Mouse (Mus musculus) forebrain, embryonic 16.5 days (tissue): ENCODE data around the gene Dusp5. TPM values are rescaled to one million over a fixed set of nuclear protein-coding genes. Genes with fewer than 3 reads are reported as not detected.
"Not testable (repeated sequence)": the region's sequence is repeated elsewhere in the genome, so short reads cannot be mapped to it uniquely, and the experiment has no call there.

Experiments
- ATAC-seq: fragments of 200-750 bp; cut with Nextera tagmentation; 2 replicates; pipeline ENCODE4 v1.8.0; 2017; ENCODE audit warnings: mild to moderate bottlenecking, moderate library complexity
- H3K27ac ChIP-seq: fragments of 300-500 bp; sonication (generic); 2 replicates; pipeline ENCODE4 v1.5.1; 2014; ENCODE audit warnings: low read length, control low read depth
- H3K27me3 ChIP-seq: fragments of 300-500 bp; sonication (generic); replicated peaks from 2 replicates; pipeline ENCODE4 v1.6.1; 2014; ENCODE audit warnings: low read length; ENCODE audit not compliant: control insufficient read depth, insufficient read depth
- H3K36me3 ChIP-seq: fragments of 300-500 bp; sonication (generic); 2 replicates; pipeline ENCODE4 v1.6.1; 2014; ENCODE audit not compliant: control insufficient read depth, insufficient read depth
- H3K4me1 ChIP-seq: fragments of 300-500 bp; sonication (generic); replicated peaks from 2 replicates; pipeline ENCODE4 v1.6.1; 2014; ENCODE audit warnings: low read length; ENCODE audit not compliant: control insufficient read depth, insufficient read depth
- H3K4me2 ChIP-seq: fragments of 300-500 bp; sonication (generic); 2 replicates; pipeline ENCODE4 v1.6.1; 2014; ENCODE audit warnings: mild to moderate bottlenecking, low read length, control low read depth
- H3K4me3 ChIP-seq: fragments of 300-500 bp; sonication (generic); replicated peaks from 2 replicates; pipeline ENCODE4 v1.5.1; 2014; ENCODE audit warnings: mild to moderate bottlenecking, low read length, control low read depth
- H3K9ac ChIP-seq: fragments of 300-500 bp; sonication (generic); replicated peaks from 2 replicates; pipeline ENCODE4 v1.6.1; 2014; ENCODE audit warnings: low read depth, low read length, control low read depth
- H3K9me3 ChIP-seq: fragments of 300-500 bp; sonication (generic); 2 replicates; pipeline ENCODE4 v1.6.1; 2016; ENCODE audit warnings: low read length; ENCODE audit not compliant: control insufficient read depth
- WGBS: fragments of 180-500 bp; shearing (Covaris S2); extraction: QIAGEN DNeasy Blood & Tissue Kit; methylation state at CpG from one replicate; pipeline ENCODE4 v1.1.7; 2014; 5-methylcytosine and 5-hydroxymethylcytosine counted together
- polyA plus RNA-seq: library from polyadenylated mRNA; unstranded; fragments of >200 nt; fragmentation: Nextera tagmentation; extraction: Ambion mirVana; gene quantifications from 2 replicates; pipeline ENCODE4 v1.2.1, GENCODE M21; 2015

The Dusp5 gene
- polyA plus RNA-seq, 1 experiment from 2014 or later = 3.9 TPM

DNA sequence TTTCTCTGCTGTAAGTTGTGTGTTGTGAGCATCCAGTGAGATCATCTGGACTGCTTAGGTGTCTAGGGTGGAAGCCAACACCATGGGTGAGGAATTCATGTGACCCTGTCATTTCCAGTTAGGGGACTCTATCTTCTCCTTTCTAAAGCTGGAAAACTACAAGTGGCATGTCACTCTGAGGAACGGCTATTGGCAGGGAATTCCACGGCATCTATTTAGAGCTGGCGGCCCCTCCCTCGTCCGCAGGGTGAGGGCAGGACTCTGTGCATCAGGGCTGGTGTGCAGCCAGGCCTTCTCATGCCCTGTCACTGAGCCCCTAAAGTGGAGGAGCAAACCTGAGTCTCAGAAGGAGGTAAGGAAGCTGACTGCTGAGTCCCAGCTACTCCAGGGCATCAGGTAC, 35.0 kb upstream of the Dusp5 start:
- H3K4me2 ChIP-seq = no peak overlapping the region
- H3K9me3 ChIP-seq = no peaks in the 10 kb centered on the region
- H3K9ac ChIP-seq = no peak overlapping the region
- WGBS = 67% methylated on average over 5 of the region's 5 CpGs
- ATAC-seq = no peak
- H3K27me3 ChIP-seq = no peaks in the 10 kb centered on the region
- H3K4me3 ChIP-seq = no peak overlapping the region
- no peaks in the 10 kb centered on the region for H3K4me1 ChIP-seq
- no peak overlapping the region for H3K27ac ChIP-seq
- no peaks in the 10 kb centered on the region for H3K36me3 ChIP-seq

DNA sequence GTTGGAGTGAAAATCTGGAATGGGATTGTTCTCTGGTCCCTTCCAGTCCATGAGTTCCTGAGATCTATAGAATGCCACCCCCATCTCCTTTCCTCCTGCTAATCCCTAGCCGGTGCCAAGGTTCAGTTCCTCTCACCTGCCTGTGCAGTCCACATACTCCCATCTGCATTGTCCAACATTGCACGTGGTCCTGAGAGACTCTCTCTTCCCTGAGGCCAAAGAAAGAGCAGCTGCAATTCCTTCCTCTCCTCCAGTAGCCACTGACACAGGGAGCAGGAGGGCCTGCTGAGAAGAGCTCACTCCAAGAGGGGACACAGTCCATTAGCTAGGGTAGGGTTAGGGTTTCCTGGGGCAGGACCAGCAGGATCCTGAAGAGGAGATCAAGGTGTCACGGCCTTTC, 31.0 kb upstream of the Dusp5 start:
- no peak for ATAC-seq
- 70% methylated on average over 3 of the region's 3 CpGs for WGBS

DNA sequence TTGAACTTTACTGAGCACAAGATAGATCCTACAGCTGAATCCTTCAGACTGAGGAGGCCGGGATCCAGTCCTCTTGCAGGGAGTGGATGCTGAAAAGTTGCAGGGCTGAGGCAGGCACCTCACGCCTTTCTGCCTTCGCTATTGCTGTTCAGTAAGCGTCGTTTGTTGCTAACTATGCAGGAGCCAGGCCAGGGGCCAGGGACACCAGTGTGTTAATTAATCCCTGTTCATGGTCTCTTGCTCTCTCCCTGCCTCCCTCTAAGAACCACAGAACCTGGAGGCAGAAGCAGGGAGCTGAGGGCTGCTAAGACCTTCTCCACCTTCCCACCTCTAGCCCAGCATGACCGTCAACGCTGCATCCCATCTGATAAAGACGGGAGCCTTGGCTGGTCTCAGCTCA, 29.9 kb upstream of the Dusp5 start:
- WGBS = 79% methylated on average over 8 of the region's 8 CpGs
- H3K9ac ChIP-seq = no peak overlapping the region

More for the DNA sequence above, 31.0 kb upstream of the Dusp5 start:
- Histone ChIP-seq H3K4me1 (no peaks in the 10 kb centered on the region), H3K4me3 (no peak overlapping the region), H3K36me3 (no peaks in the 10 kb centered on the region), H3K27ac (no peak overlapping the region), H3K27me3 (no peaks in the 10 kb centered on the region), H3K9ac (no peak overlapping the region), H3K9me3 (no peaks in the 10 kb centered on the region), H3K4me2 (no peak overlapping the region)

DNA sequence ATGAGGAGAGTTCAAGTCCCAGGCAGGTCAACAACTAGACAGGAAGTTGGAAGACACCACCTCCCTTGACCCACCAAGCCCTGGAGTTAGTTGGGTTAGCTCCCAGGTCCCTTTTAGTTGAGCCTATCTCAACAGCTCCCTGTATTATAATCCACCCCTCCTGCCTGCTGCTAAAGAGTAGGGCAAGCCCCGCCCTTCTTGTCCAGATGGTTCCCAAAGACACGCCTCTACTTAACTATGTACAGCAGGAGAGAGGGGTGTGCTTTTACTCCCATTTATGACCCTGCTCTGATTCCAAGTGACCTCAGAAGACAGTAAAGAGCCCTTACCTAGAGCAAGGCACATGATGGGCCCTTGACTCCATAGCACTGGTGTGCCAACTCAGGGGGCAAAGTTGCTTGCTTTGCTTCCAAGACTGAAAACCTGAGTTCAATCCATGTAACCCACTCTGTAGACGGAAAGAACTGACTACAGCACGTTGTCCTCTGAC, 29.4 kb upstream of the Dusp5 start:
- no peak overlapping the region for H3K9ac ChIP-seq
- no peaks in the 10 kb centered on the region for H3K36me3 ChIP-seq
- H3K4me3 ChIP-seq = no peak overlapping the region
- H3K9me3 ChIP-seq = no peaks in the 10 kb centered on the region
- H3K4me1 ChIP-seq = no peaks in the 10 kb centered on the region
- no peaks in the 10 kb centered on the region for H3K27me3 ChIP-seq
- WGBS = 84% methylated on average over 4 of the region's 4 CpGs
- no peak for ATAC-seq
- no peak overlapping the region for H3K27ac ChIP-seq
- no peak overlapping the region for H3K4me2 ChIP-seq

More for the DNA sequence above, 29.9 kb upstream of the Dusp5 start:
- H3K36me3 ChIP-seq = no peaks in the 10 kb centered on the region
- H3K27me3 ChIP-seq = no peaks in the 10 kb centered on the region
- H3K4me3 ChIP-seq = no peak overlapping the region
- H3K9me3 ChIP-seq = no peaks in the 10 kb centered on the region
- ATAC-seq = no peak
- H3K4me2 ChIP-seq = no peak overlapping the region
- H3K27ac ChIP-seq = no peak overlapping the region
- no peaks in the 10 kb centered on the region for H3K4me1 ChIP-seq

DNA sequence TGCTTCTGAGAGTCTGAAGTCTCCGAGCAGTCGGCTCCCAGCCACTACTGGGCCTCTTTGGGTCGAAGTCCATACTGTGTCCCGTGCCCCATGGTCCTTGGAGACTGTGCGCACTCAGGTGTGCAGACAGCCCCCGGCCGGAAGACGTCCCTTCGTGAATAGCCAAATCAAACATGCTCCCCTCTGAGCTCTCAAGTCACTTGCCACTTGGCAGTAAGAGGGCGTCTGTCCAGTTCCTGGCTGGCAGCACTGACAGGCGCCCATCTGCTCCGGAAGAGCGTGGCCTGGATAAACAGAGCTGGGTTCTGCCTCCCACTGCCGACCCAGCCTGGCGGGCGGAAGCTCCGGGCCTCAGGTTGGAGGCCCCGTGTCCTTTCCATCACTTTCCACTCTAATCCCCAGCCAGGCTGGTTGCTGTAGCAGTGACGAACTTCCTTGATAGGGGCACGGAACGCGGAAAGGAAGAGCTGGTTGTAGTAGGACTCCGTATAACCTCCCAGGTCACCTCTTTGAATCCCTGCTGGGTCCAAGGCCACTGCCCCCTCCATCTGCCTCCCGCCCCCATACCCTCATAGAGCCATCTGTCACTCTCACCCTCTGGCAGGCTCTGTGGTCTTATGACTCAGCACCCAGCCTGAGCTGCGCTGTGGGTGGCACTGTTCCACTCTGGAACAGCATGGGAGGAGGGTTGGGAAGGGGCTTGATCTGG, 28.5 kb upstream of the Dusp5 start:
- 82% methylated on average over 25 of the region's 25 CpGs for WGBS
- Histone ChIP-seq H3K4me2 (no peak overlapping the region), H3K27me3 (no peaks in the 10 kb centered on the region), H3K27ac (no peak overlapping the region), H3K4me1 (no peaks in the 10 kb centered on the region), H3K9ac (no peak overlapping the region), H3K36me3 (no peaks in the 10 kb centered on the region), H3K9me3 (no peaks in the 10 kb centered on the region), H3K4me3 (no peak overlapping the region)
- peak; percentile 45; the same call in 1 of the 2 replicates for ATAC-seq

DNA sequence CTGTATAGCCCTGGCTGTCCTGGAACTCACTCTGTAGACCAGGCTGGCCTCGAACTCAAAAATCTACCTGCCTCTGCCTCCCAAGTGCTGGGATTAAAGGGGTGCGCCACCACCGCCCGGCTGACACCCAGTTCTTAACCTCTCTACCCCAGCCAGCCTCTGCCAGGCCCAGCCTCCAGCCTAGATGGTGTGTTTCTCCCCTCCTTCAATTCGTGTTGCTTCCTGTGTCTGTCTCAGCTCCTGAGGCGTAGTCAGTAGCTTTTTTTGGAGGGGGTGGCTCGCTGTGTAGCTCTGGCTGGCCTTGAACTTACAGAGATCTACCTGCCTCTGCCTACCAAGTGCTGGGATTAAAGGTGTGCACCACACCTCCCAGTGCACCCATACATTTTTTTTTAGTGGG, 27.7 kb upstream of the Dusp5 start:
- not testable (repeated sequence) for H3K27me3 ChIP-seq, H3K4me3 ChIP-seq, H3K9ac ChIP-seq, H3K27ac ChIP-seq, H3K9me3 ChIP-seq, H3K36me3 ChIP-seq, H3K4me1 ChIP-seq, H3K4me2 ChIP-seq, ATAC-seq
- WGBS = 89% methylated on average over 7 of the region's 7 CpGs

DNA sequence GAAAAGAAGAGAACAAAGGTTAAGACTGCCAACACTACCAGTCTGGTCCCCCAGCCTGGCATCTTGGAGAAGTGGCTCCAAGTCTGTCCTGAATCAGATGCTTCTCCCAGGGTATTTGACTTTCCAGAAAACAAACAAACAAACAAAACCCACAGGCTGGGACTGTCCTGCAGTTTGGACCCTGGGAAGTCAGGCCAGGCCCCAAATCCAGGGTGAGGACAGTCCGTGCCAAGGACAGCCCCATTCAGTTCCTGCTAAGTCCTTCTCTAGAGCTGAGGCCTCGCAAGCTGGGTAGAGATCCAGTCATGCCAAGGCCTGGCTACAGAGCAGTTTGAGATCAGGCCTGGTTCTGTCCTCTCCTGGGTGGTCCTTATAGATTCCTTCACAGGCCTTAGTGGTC, 27.1 kb upstream of the Dusp5 start:
- no peaks in the 10 kb centered on the region for H3K36me3 ChIP-seq
- no peak overlapping the region for H3K27ac ChIP-seq
- H3K4me1 ChIP-seq = no peaks in the 10 kb centered on the region
- H3K9ac ChIP-seq = no peak overlapping the region
- no peak for ATAC-seq
- H3K27me3 ChIP-seq = no peaks in the 10 kb centered on the region
- H3K9me3 ChIP-seq = no peaks in the 10 kb centered on the region
- 87% methylated on average over 2 of the region's 2 CpGs for WGBS
- no peak overlapping the region for H3K4me3 ChIP-seq
- H3K4me2 ChIP-seq = no peak overlapping the region

DNA sequence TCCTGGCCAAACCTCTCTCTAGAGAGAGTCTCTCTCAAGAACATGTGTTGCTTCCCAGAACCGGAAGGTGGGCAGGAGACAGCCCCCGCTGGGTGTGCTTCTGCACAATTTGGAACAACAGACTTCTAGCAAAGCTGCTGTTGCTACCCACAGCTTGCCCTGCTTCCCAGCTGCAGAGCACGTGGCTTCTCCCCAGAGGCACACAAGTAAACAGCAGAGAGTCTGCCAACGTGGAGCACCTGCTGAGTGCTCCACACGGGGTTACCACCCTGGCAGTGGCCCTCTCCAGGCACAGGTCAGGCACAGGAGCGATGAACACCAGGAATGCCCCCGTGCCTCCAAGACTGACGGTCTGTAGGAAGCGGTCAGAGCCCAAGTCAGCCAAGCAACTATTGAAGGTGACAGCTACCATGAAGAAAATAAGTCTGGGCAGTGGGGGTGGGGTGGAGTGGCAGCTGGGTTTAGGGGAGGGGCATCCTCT, 26.0 kb upstream of the Dusp5 start:
- 54% methylated on average over 9 of the region's 9 CpGs for WGBS
- H3K9ac ChIP-seq = no peak overlapping the region
- no peaks in the 10 kb centered on the region for H3K9me3 ChIP-seq
- no peak overlapping the region for H3K4me3 ChIP-seq
- no peaks in the 10 kb centered on the region for H3K27me3 ChIP-seq
- no peak overlapping the region for H3K4me2 ChIP-seq
- no peaks in the 10 kb centered on the region for H3K36me3 ChIP-seq
- no peak overlapping the region for H3K27ac ChIP-seq
- ATAC-seq = 0 out of 2 replicates have a peak, but pooled peaks have one; percentile 23
- H3K4me1 ChIP-seq = no peaks in the 10 kb centered on the region

DNA sequence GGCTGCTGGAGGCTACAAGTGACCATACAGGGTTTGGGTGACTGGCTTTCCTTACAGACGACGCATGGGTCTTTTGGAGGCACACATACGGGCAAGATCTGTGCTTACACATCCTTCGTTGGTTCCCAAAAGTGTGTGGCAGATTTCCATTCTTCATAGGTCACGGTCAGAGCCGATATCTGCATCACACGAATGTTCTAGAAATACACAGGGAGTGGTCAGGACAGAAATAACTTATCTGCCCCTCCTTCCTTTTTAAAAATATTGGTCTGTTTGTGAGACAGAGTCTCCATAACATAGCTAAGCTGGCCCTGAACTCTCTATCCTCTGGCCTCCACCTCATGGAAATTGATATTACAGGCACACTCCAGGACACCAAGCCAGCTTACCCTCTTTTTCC, 24.7 kb upstream of the Dusp5 start:
- H3K9me3 ChIP-seq = no peaks in the 10 kb centered on the region
- H3K27ac ChIP-seq = no peak overlapping the region
- H3K4me3 ChIP-seq = no peak overlapping the region
- H3K9ac ChIP-seq = no peak overlapping the region
- no peaks in the 10 kb centered on the region for H3K27me3 ChIP-seq
- 92% methylated on average over 7 of the region's 7 CpGs for WGBS
- H3K4me2 ChIP-seq = no peak overlapping the region
- H3K4me1 ChIP-seq = no peaks in the 10 kb centered on the region
- no peaks in the 10 kb centered on the region for H3K36me3 ChIP-seq
- ATAC-seq = no peak
